Mouse (Mus musculus) left cerebral cortex, postnatal 10 days (tissue): ENCODE data around the gene Cd207. TPM values are rescaled to one million over a fixed set of nuclear protein-coding genes. Genes with fewer than 3 reads are reported as not detected.

Experiments
- DNase-seq, 2 experiments: peaks; one replicate each; pipeline ENCODE4 v3.0.0; 2021 to 2022; ENCODE audit warnings: low spot score in 2 of 2, mixed read lengths in 1 of 2; ENCODE audit errors: extremely low spot score in 1 of 2
- intact Hi-C: fragments of 180-260 bp; cut with DNase I; formaldehyde crosslinking; loops from one replicate; pipeline ENCODE4 v1.15.1; 2025
- total RNA-seq, 2 experiments: library from RNA; stranded (reverse); gene quantifications; 2 replicates each; pipeline ENCODE4 v1.2.3; 2021

Cd207 gene
- total RNA-seq, 2 experiments from 2014 or later, result not detected

- no peak for DNase-seq
- intact Hi-C loops, result no loop called here
These were observed 50.9 kb downstream of the Cd207 start for GRCm38 (mm10) chr6:83626781-83627180.

Other genes starting within 250 kb of the Cd207 start
- gene Tet3, start 218.8 kb downstream of the Cd207 start, total RNA-seq, result 100 to 1,000 TPM; 105 to 114 TPM
- 10 to 100 TPM; 26.5 to 27.6 TPM for gene Dguok, start 170.9 kb downstream of the Cd207 start, total RNA-seq
- gene Actg2, start 141.6 kb downstream of the Cd207 start, total RNA-seq, result 1 to 10 TPM in 1 of 2 experiments, under 1 TPM in 1; 0.87 to 1.0 TPM
- gene Stambp, start 105.1 kb downstream of the Cd207 start, total RNA-seq, result 10 to 100 TPM; 38.3 to 39.8 TPM
- gene Clec4f, start 21.7 kb downstream of the Cd207 start, total RNA-seq, result under 1 TPM; 0.21 to 0.63 TPM
- gene Vax2, start 33.4 kb upstream of the Cd207 start, total RNA-seq, result not detected
- under 1 TPM; 0.18 to 0.32 TPM for gene Atp6v1b1, start 65.1 kb upstream of the Cd207 start, total RNA-seq
- gene Ankrd53, start 84.8 kb upstream of the Cd207 start, total RNA-seq, result not detected
- 10 to 100 TPM; 43.1 to 50.6 TPM for gene Tex261, start 98.0 kb upstream of the Cd207 start, total RNA-seq
- 10 to 100 TPM; 64.0 to 66.1 TPM for gene Nagk, start 117.1 kb upstream of the Cd207 start, total RNA-seq
- 10 to 100 TPM; 50.5 to 55.9 TPM for gene Paip2b, start 153.9 kb upstream of the Cd207 start, total RNA-seq
- 100 to 1,000 TPM; 120 to 121 TPM for gene Zfp638, start 189.3 kb upstream of the Cd207 start, total RNA-seq